Mouse (Mus musculus): ENCODE measurements around the gene Fem1b. TPM values are rescaled to one million over a fixed set of nuclear protein-coding genes. Genes with fewer than 3 reads are reported as not detected.

Gene Fem1b
- polyA plus RNA-seq, 1 experiment from 2014 or later = 41.1 TPM

GRCm38 (mm10) chr9:62765346-62765745 lies 46.4 kb downstream of the Fem1b start:
- Histone ChIP-seq H3K9ac (replicated peaks; ENCODE audit: low read length) (no peak overlapping the region), H3K4me1 (ENCODE audit: control insufficient read depth, insufficient read depth, low read length) (no peaks in the 10 kb centered on the region), H3K9me3 (replicated peaks; ENCODE audit: control insufficient read depth, low read length) (no peaks in the 10 kb centered on the region), H3K36me3 (replicated peaks; ENCODE audit: control insufficient read depth, insufficient read depth, low read depth, low read length) (no peaks in the 10 kb centered on the region), H3K4me2 (ENCODE audit: low read depth, low read length) (no peak overlapping the region), H3K27me3 (ENCODE audit: control insufficient read depth, insufficient read depth, low read length) (no peaks in the 10 kb centered on the region), H3K4me3 (ENCODE audit: low read depth, low read length) (no peak overlapping the region), H3K27ac (replicated peaks; ENCODE audit: low read depth, low read length) (no peak overlapping the region)
- 74% methylated on average over 4 of the region's 4 CpGs for WGBS
- DNase-seq (ENCODE audit: low spot score) = no peak
- ATAC-seq (replicated peaks; ENCODE audit: insufficient number of reproducible peaks, low FRiP score, low TSS enrichment, low read depth) = no peak

DNA sequence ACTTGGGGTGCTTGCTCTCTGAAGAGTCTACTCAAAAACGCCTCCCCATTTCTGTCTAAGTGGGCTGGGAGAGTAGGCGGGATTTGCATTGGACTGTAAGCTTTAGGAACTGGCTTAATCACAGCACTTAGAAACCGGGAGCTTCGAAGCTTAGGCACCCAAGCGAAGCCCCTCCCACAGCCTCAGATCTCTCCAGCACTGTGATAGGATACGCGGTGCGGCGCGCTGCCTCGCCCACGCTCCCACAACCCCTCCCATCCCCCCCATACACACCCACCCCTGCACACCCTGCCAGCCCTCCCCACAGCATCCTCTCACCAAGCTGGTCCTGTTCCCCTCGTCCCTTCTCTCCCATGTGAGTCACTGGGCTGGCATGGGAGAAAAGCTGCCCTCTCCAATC lies 48.3 kb downstream of the Fem1b start:
- no peaks in the 10 kb centered on the region for H3K36me3 ChIP-seq (replicated peaks; ENCODE audit: control insufficient read depth, insufficient read depth, low read depth, low read length)
- H3K9ac ChIP-seq (replicated peaks; ENCODE audit: low read length) = no peak overlapping the region
- 16% methylated on average over 13 of the region's 13 CpGs for WGBS
- ATAC-seq (replicated peaks; ENCODE audit: insufficient number of reproducible peaks, low FRiP score, low TSS enrichment, low read depth) = no peak
- no peaks in the 10 kb centered on the region for H3K9me3 ChIP-seq (replicated peaks; ENCODE audit: control insufficient read depth, low read length)
- H3K4me1 ChIP-seq (ENCODE audit: control insufficient read depth, insufficient read depth, low read length) = no peaks in the 10 kb centered on the region
- DNase-seq (ENCODE audit: low spot score) = peak; percentile 38
- no peak overlapping the region for H3K4me3 ChIP-seq (ENCODE audit: low read depth, low read length)
- H3K4me2 ChIP-seq (ENCODE audit: low read depth, low read length) = 0 out of 2 replicates have a peak overlapping the region, but pooled peaks have one; percentile 8
- H3K27ac ChIP-seq (replicated peaks; ENCODE audit: low read depth, low read length) = no peak overlapping the region
- H3K27me3 ChIP-seq (ENCODE audit: control insufficient read depth, insufficient read depth, low read length) = no peaks in the 10 kb centered on the region

DNA sequence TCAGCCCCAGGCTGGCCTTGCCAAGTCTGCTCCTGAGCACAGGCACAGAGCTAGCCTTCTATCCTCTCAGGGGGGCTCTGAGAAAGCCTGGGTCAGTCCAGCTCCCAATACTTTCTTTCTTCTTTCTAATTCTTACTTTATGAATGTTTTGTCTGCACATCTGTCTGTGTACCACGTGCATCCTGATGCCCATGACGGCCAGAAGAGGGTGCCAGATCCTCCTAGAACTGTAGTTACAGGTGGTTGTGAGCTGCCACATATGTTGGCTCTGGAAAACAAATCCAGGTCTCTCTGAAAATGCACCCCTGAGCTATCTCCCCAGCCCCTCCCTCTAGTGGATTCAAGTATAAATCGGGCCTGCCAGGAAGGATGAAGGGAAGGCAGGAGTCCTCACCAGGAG lies 52.1 kb downstream of the Fem1b start:
- Histone ChIP-seq H3K36me3 (replicated peaks; ENCODE audit: control insufficient read depth, insufficient read depth, low read depth, low read length) (no peaks in the 10 kb centered on the region), H3K27ac (replicated peaks; ENCODE audit: low read depth, low read length) (no peak overlapping the region), H3K27me3 (ENCODE audit: control insufficient read depth, insufficient read depth, low read length) (no peaks in the 10 kb centered on the region), H3K9ac (replicated peaks; ENCODE audit: low read length) (no peak overlapping the region), H3K4me3 (ENCODE audit: low read depth, low read length) (no peak overlapping the region), H3K4me2 (ENCODE audit: low read depth, low read length) (no peak overlapping the region), H3K9me3 (replicated peaks; ENCODE audit: control insufficient read depth, low read length) (no peaks in the 10 kb centered on the region), H3K4me1 (ENCODE audit: control insufficient read depth, insufficient read depth, low read length) (no peaks in the 10 kb centered on the region)
- DNase-seq (ENCODE audit: low spot score) (no peak), ATAC-seq (replicated peaks; ENCODE audit: insufficient number of reproducible peaks, low FRiP score, low TSS enrichment, low read depth) (no peak)
- WGBS = 62% methylated on average over 3 of the region's 3 CpGs

GRCm38 (mm10) chr9:62758288-62758687 lies 53.4 kb downstream of the Fem1b start:
- DNase-seq (ENCODE audit: low spot score) = no peak
- ATAC-seq (replicated peaks; ENCODE audit: insufficient number of reproducible peaks, low FRiP score, low TSS enrichment, low read depth) = no peak
- Histone ChIP-seq H3K27me3 (ENCODE audit: control insufficient read depth, insufficient read depth, low read length) (no peaks in the 10 kb centered on the region), H3K36me3 (replicated peaks; ENCODE audit: control insufficient read depth, insufficient read depth, low read depth, low read length) (no peaks in the 10 kb centered on the region), H3K9me3 (replicated peaks; ENCODE audit: control insufficient read depth, low read length) (no peaks in the 10 kb centered on the region), H3K27ac (replicated peaks; ENCODE audit: low read depth, low read length) (no peak overlapping the region), H3K4me3 (ENCODE audit: low read depth, low read length) (no peak overlapping the region), H3K4me1 (ENCODE audit: control insufficient read depth, insufficient read depth, low read length) (no peaks in the 10 kb centered on the region), H3K9ac (replicated peaks; ENCODE audit: low read length) (no peak overlapping the region), H3K4me2 (ENCODE audit: low read depth, low read length) (no peak overlapping the region)
- 88% methylated on average over 4 of the region's 4 CpGs for WGBS

- ATAC-seq (replicated peaks; ENCODE audit: insufficient number of reproducible peaks, low FRiP score, low TSS enrichment, low read depth) (no peak), DNase-seq (ENCODE audit: low spot score) (no peak)
- H3K36me3 ChIP-seq (replicated peaks; ENCODE audit: control insufficient read depth, insufficient read depth, low read depth, low read length) = no peaks in the 10 kb centered on the region
- no peaks in the 10 kb centered on the region for H3K9me3 ChIP-seq (replicated peaks; ENCODE audit: control insufficient read depth, low read length)
- H3K9ac ChIP-seq (replicated peaks; ENCODE audit: low read length) = no peak overlapping the region
- H3K4me2 ChIP-seq (ENCODE audit: low read depth, low read length) = no peak overlapping the region
- no peak overlapping the region for H3K27ac ChIP-seq (replicated peaks; ENCODE audit: low read depth, low read length)
- no peaks in the 10 kb centered on the region for H3K27me3 ChIP-seq (ENCODE audit: control insufficient read depth, insufficient read depth, low read length)
- no peaks in the 10 kb centered on the region for H3K4me1 ChIP-seq (ENCODE audit: control insufficient read depth, insufficient read depth, low read length)
- no peak overlapping the region for H3K4me3 ChIP-seq (ENCODE audit: low read depth, low read length)
- 87% methylated on average over 11 of the region's 11 CpGs for WGBS
Observed at GRCm38 (mm10) chr9:62750381-62750780, 61.4 kb downstream of the Fem1b start.

DNA sequence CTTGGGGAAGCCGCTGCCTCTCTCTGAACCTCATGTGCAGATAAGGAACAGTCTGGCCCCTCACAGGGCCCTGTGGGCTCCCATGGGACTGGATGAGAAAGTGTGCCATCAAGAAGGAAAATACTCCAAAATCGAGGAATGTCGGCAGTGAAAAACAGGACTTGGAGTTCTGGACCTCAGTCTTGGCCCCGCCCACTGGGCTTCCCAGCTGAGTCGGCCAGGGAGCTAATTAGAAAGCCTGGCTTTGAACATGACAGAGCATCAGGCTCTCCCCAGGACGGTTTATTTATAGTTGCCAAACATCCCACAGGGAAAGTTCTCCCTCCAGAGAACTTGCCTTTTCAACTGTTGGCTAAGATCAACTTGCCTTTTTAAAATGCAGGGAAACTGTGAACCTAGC lies 62.1 kb downstream of the Fem1b start:
- Histone ChIP-seq H3K4me3 (ENCODE audit: low read depth, low read length) (no peak overlapping the region), H3K27me3 (ENCODE audit: control insufficient read depth, insufficient read depth, low read length) (no peaks in the 10 kb centered on the region), H3K36me3 (replicated peaks; ENCODE audit: control insufficient read depth, insufficient read depth, low read depth, low read length) (no peaks in the 10 kb centered on the region), H3K4me1 (ENCODE audit: control insufficient read depth, insufficient read depth, low read length) (no peaks in the 10 kb centered on the region), H3K9me3 (replicated peaks; ENCODE audit: control insufficient read depth, low read length) (no peaks in the 10 kb centered on the region), H3K9ac (replicated peaks; ENCODE audit: low read length) (no peak overlapping the region), H3K4me2 (ENCODE audit: low read depth, low read length) (no peak overlapping the region), H3K27ac (replicated peaks; ENCODE audit: low read depth, low read length) (no peak overlapping the region)
- no peak for DNase-seq (ENCODE audit: low spot score)
- 62% methylated on average over 6 of the region's 6 CpGs for WGBS
- no peak for ATAC-seq (replicated peaks; ENCODE audit: insufficient number of reproducible peaks, low FRiP score, low TSS enrichment, low read depth)

DNA sequence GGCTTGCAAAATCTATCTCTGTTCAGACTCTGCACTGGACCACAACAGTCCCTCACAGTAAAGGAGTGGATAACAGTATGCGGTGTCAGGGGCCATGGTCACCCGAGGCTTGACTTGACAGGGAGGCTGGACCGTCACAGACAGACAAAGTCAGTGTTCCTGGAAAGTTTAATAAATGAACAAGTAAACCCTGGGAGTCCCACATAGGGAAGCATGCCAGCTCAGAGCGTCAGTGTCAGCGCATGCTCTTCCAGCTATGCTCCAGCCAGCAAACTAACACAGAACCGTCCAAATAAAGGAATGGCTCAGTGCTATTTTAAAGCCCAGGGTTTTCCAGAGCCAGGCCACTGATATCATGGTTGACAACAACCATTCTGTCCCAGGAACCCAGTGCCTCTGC lies 65.1 kb downstream of the Fem1b start:
- no peaks in the 10 kb centered on the region for H3K4me1 ChIP-seq (ENCODE audit: control insufficient read depth, insufficient read depth, low read length)
- H3K9me3 ChIP-seq (replicated peaks; ENCODE audit: control insufficient read depth, low read length) = no peaks in the 10 kb centered on the region
- DNase-seq (ENCODE audit: low spot score) (no peak), ATAC-seq (replicated peaks; ENCODE audit: insufficient number of reproducible peaks, low FRiP score, low TSS enrichment, low read depth) (no peak)
- no peak overlapping the region for H3K27ac ChIP-seq (replicated peaks; ENCODE audit: low read depth, low read length)
- no peak overlapping the region for H3K4me2 ChIP-seq (ENCODE audit: low read depth, low read length)
- no peaks in the 10 kb centered on the region for H3K27me3 ChIP-seq (ENCODE audit: control insufficient read depth, insufficient read depth, low read length)
- H3K9ac ChIP-seq (replicated peaks; ENCODE audit: low read length) = no peak overlapping the region
- no peaks in the 10 kb centered on the region for H3K36me3 ChIP-seq (replicated peaks; ENCODE audit: control insufficient read depth, insufficient read depth, low read depth, low read length)
- WGBS = 89% methylated on average over 6 of the region's 6 CpGs
- no peak overlapping the region for H3K4me3 ChIP-seq (ENCODE audit: low read depth, low read length)

- no peak overlapping the region for H3K4me2 ChIP-seq (ENCODE audit: low read depth, low read length)
- H3K27ac ChIP-seq (replicated peaks; ENCODE audit: low read depth, low read length) = no peak overlapping the region
- no peak for ATAC-seq (replicated peaks; ENCODE audit: insufficient number of reproducible peaks, low FRiP score, low TSS enrichment, low read depth)
- no peaks in the 10 kb centered on the region for H3K4me1 ChIP-seq (ENCODE audit: control insufficient read depth, insufficient read depth, low read length)
- no peak overlapping the region for H3K4me3 ChIP-seq (ENCODE audit: low read depth, low read length)
- H3K9ac ChIP-seq (replicated peaks; ENCODE audit: low read length) = no peak overlapping the region
- no peaks in the 10 kb centered on the region for H3K27me3 ChIP-seq (ENCODE audit: control insufficient read depth, insufficient read depth, low read length)
- DNase-seq (ENCODE audit: low spot score) = peak; percentile 74
- H3K9me3 ChIP-seq (replicated peaks; ENCODE audit: control insufficient read depth, low read length) = no peaks in the 10 kb centered on the region
- 51% methylated on average over 7 of the region's 7 CpGs for WGBS
- no peaks in the 10 kb centered on the region for H3K36me3 ChIP-seq (replicated peaks; ENCODE audit: control insufficient read depth, insufficient read depth, low read depth, low read length)
Observed at GRCm38 (mm10) chr9:62744558-62745275, 67.0 kb downstream of the Fem1b start.
